Mouse (Mus musculus) heart, adult 18-20 months (tissue): Measurements from ENCODE around the gene Dazap2. TPM values are rescaled to one million over a fixed set of nuclear protein-coding genes. Genes with fewer than 3 reads are reported as not detected.

ENCODE experiments used
- microRNA-seq, 2 experiments: library from miRNA; unstranded; fragments of <30 nt; microRNA quantifications; one replicate each; pipeline ENCODE4 v1.2.0; 2022
- total RNA-seq, 2 experiments: library from RNA; stranded (reverse); gene quantifications; 2 replicates each; pipeline ENCODE4 v1.2.3; 2021

Dazap2 gene
- total RNA-seq, 2 experiments from 2014 or later = 152 to 194 TPM

Small RNA genes within 50 kb of the gene (microRNA-seq; reads per million reads assigned to microRNA genes)
- gene Mir6961 = 0 reads per million in 2 experiments

Other genes starting within 250 kb of the Dazap2 start
- gene Gm5475, start 193.2 kb upstream of the Dazap2 start, total RNA-seq = not detected
- 10 to 100 TPM; 37.8 to 44.5 TPM for gene Slc11a2, start 190.3 kb upstream of the Dazap2 start, total RNA-seq
- 10 to 100 TPM; 10.2 to 23.2 TPM for gene Letmd1, start 146.3 kb upstream of the Dazap2 start, total RNA-seq
- 1 to 10 TPM; 1.9 to 2.6 TPM for gene Csrnp2, start 119.9 kb upstream of the Dazap2 start, total RNA-seq
- 10 to 100 TPM; 11.3 to 14.7 TPM for gene Tfcp2, start 63.3 kb upstream of the Dazap2 start, total RNA-seq
- gene Pou6f1, start 15.4 kb upstream of the Dazap2 start, total RNA-seq = 10 to 100 TPM; 11.1 to 14.2 TPM
- gene Smagp, start 21.6 kb downstream of the Dazap2 start, total RNA-seq = 10 to 100 TPM; 11.3 to 18.5 TPM
- 1 to 10 TPM; 1.6 to 5.1 TPM for gene Bin2, start 54.2 kb downstream of the Dazap2 start, total RNA-seq
- 1 to 10 TPM; 1.3 TPM for gene Cela1, start 72.6 kb downstream of the Dazap2 start, total RNA-seq
- gene Galnt6, start 114.0 kb downstream of the Dazap2 start, total RNA-seq = 1 to 10 TPM in 1 of 2 experiments, under 1 TPM in 1; 0.62 to 1.3 TPM
- gene Slc4a8, start 146.4 kb downstream of the Dazap2 start, total RNA-seq = 1 to 10 TPM; 1.9 to 4.8 TPM